Mouse (Mus musculus) adrenal gland, adult (tissue): ENCODE data around the gene Tfpi2.

ENCODE experiments used
- DNase-seq, 2 experiments: peaks; one replicate each; pipeline ENCODE4 v3.0.0; 2022 to 2023; ENCODE audit warnings: low spot score in 1 of 2; ENCODE audit not compliant: inconsistent age in 2 of 2

The Tfpi2 gene

GRCm38 (mm10) chr6:3988750-3989149, at the start of gene Tfpi2:
Tfpi2 (minus strand) TSS chr6:3988919.
- no peak for DNase-seq

GRCm38 (mm10) chr6:4030956-4031355, 42.2 kb upstream of the Tfpi2 start:
- DNase-seq, result peak; percentile 16 to 80

GRCm38 (mm10) chr6:4026367-4026766, 37.6 kb upstream of the Tfpi2 start:
- no peak for DNase-seq

- DNase-seq, result peak in 1 of 2 experiments; percentile 46
These were observed 33.9 kb upstream of the Tfpi2 start for GRCm38 (mm10) chr6:4022645-4023044.

- DNase-seq, result peak in 1 of 2 experiments; percentile 50
These were observed 20.8 kb upstream of the Tfpi2 start for GRCm38 (mm10) chr6:4009548-4009947.

GRCm38 (mm10) chr6:4008501-4009040, 19.9 kb upstream of the Tfpi2 start:
- DNase-seq, result no peak

GRCm38 (mm10) chr6:4004808-4005207, 16.1 kb upstream of the Tfpi2 start:
- DNase-seq, result no peak

- DNase-seq, result peak; percentile 66 to 82
These were observed 15.2 kb upstream of the Tfpi2 start, which contains the start of gene Gng11 for GRCm38 (mm10) chr6:4003890-4004306. Gng11 (plus strand) TSS chr6:4003904.

- DNase-seq, result peak in 1 of 2 experiments; percentile 46
These were observed 14.7 kb upstream of the Tfpi2 start for GRCm38 (mm10) chr6:4003445-4003844.

- DNase-seq, result no peak
These were observed 12.0 kb upstream of the Tfpi2 start for GRCm38 (mm10) chr6:4000716-4001115.

- DNase-seq, result no peak
These were observed 10.6 kb upstream of the Tfpi2 start for GRCm38 (mm10) chr6:3999296-3999695.

GRCm38 (mm10) chr6:3998089-3998488, 9.4 kb upstream of the Tfpi2 start:
- no peak for DNase-seq

GRCm38 (mm10) chr6:3993492-3993891, 4.8 kb upstream of the Tfpi2 start, which contains the start of gene Gngt1:
Gngt1 (plus strand) TSS chr6:3993792.
- DNase-seq, result no peak

GRCm38 (mm10) chr6:3982661-3983284, 5.9 kb downstream of the Tfpi2 start:
- DNase-seq, result no peak

GRCm38 (mm10) chr6:3973679-3974078, 15.0 kb downstream of the Tfpi2 start:
- no peak for DNase-seq

- peak; percentile 12 to 54 for DNase-seq
These were observed 20.8 kb downstream of the Tfpi2 start for GRCm38 (mm10) chr6:3967676-3968626.

GRCm38 (mm10) chr6:3954969-3955368, 33.8 kb downstream of the Tfpi2 start:
- no peak for DNase-seq

GRCm38 (mm10) chr6:3936140-3936714, 52.5 kb downstream of the Tfpi2 start:
- no peak for DNase-seq

- DNase-seq, result no peak
These were observed 53.1 kb downstream of the Tfpi2 start for GRCm38 (mm10) chr6:3935606-3936005.

- no peak for DNase-seq
These were observed 53.7 kb downstream of the Tfpi2 start for GRCm38 (mm10) chr6:3935048-3935447.

- no peak for DNase-seq
These were observed 62.6 kb downstream of the Tfpi2 start for GRCm38 (mm10) chr6:3926140-3926539.
